Mouse (Mus musculus): ENCODE data around the gene Mdh2. TPM values are rescaled to one million over a fixed set of nuclear protein-coding genes. Genes with fewer than 3 reads are reported as not detected.
A peak's percentile ranks its signal among the peaks of the same experiment; 100 is the strongest.

The Mdh2 gene
- polyA plus RNA-seq, 1 experiment from 2014 or later, result 625 TPM

GRCm38 (mm10) chr5:135793996-135794858 is 15.9 kb downstream of the Mdh2 start:
- ATAC-seq (replicated peaks; ENCODE audit: low FRiP score) (peak; percentile 56), DNase-seq (ENCODE audit: low spot score) (peak; percentile 84)
- Histone ChIP-seq H3K4me1 (replicated peaks; ENCODE audit: control insufficient read depth, insufficient read depth, low read length) (0 out of 2 replicates have a peak, but pooled peaks cover 2% of the 10 kb centered on the region), H3K27me3 (replicated peaks; ENCODE audit: control insufficient read depth, insufficient read depth, low read length) (no peaks in the 10 kb centered on the region), H3K9ac (ENCODE audit: low read depth, low read length) (0 out of 2 replicates have a peak overlapping the region, but pooled peaks have one; percentile 31), H3K4me3 (ENCODE audit: low read depth, low read length) (peak overlapping the region; percentile 20; the same call in 1 of the 2 replicates), H3K36me3 (ENCODE audit: control insufficient read depth, insufficient read depth, low read length) (peaks cover 24% of the 10 kb centered on the region), H3K27ac (ENCODE audit: low read depth, low read length) (no peak overlapping the region), H3K9me3 (ENCODE audit: control insufficient read depth, low read length) (no peaks in the 10 kb centered on the region), H3K4me2 (peak overlapping the region; percentile 56)
- 16% methylated on average over 20 of the region's 20 CpGs for WGBS

GRCm38 (mm10) chr5:135794859-135795181 is 16.5 kb downstream of the Mdh2 start:
- WGBS, result 11% methylated on average over 5 of the region's 5 CpGs
- 0 out of 2 replicates have a peak, but pooled peaks cover 2% of the 10 kb centered on the region for H3K4me1 ChIP-seq (replicated peaks; ENCODE audit: control insufficient read depth, insufficient read depth, low read length)
- no peaks in the 10 kb centered on the region for H3K9me3 ChIP-seq (ENCODE audit: control insufficient read depth, low read length)
- peaks cover 18% of the 10 kb centered on the region for H3K36me3 ChIP-seq (ENCODE audit: control insufficient read depth, insufficient read depth, low read length)
- no peak overlapping the region for H3K9ac ChIP-seq (ENCODE audit: low read depth, low read length)
- no peak overlapping the region for H3K27ac ChIP-seq (ENCODE audit: low read depth, low read length)
- ATAC-seq (replicated peaks; ENCODE audit: low FRiP score) (no peak; the same call in 1 of the 2 replicates), DNase-seq (ENCODE audit: low spot score) (no peak)
- H3K27me3 ChIP-seq (replicated peaks; ENCODE audit: control insufficient read depth, insufficient read depth, low read length), result no peaks in the 10 kb centered on the region
- H3K4me2 ChIP-seq, result peak overlapping the region; percentile 56
- H3K4me3 ChIP-seq (ENCODE audit: low read depth, low read length), result peak overlapping the region; percentile 13; the same call in 1 of the 2 replicates

GRCm38 (mm10) chr5:135799746-135800145 is 21.5 kb downstream of the Mdh2 start:
- H3K4me3 ChIP-seq (ENCODE audit: low read depth, low read length), result no peak overlapping the region
- no peak overlapping the region for H3K4me2 ChIP-seq
- no peak overlapping the region for H3K9ac ChIP-seq (ENCODE audit: low read depth, low read length)
- no peaks in the 10 kb centered on the region for H3K4me1 ChIP-seq (replicated peaks; ENCODE audit: control insufficient read depth, insufficient read depth, low read length)
- H3K36me3 ChIP-seq (ENCODE audit: control insufficient read depth, insufficient read depth, low read length), result no peaks in the 10 kb centered on the region
- 43% methylated on average over 4 of the region's 4 CpGs for WGBS
- peaks cover 8% of the 10 kb centered on the region; the same call in 1 of the 2 replicates for H3K27me3 ChIP-seq (replicated peaks; ENCODE audit: control insufficient read depth, insufficient read depth, low read length)
- ATAC-seq (replicated peaks; ENCODE audit: low FRiP score) (no peak), DNase-seq (ENCODE audit: low spot score) (no peak)
- H3K27ac ChIP-seq (ENCODE audit: low read depth, low read length), result no peak overlapping the region
- H3K9me3 ChIP-seq (ENCODE audit: control insufficient read depth, low read length), result no peaks in the 10 kb centered on the region

- no peaks in the 10 kb centered on the region for H3K9me3 ChIP-seq (ENCODE audit: control insufficient read depth, low read length)
- H3K27ac ChIP-seq (ENCODE audit: low read depth, low read length), result no peak overlapping the region
- H3K4me2 ChIP-seq, result no peak overlapping the region
- no peaks in the 10 kb centered on the region for H3K4me1 ChIP-seq (replicated peaks; ENCODE audit: control insufficient read depth, insufficient read depth, low read length)
- no peak overlapping the region for H3K4me3 ChIP-seq (ENCODE audit: low read depth, low read length)
- 10% methylated on average over 6 of the region's 6 CpGs for WGBS
- peaks cover 10% of the 10 kb centered on the region; the same call in 1 of the 2 replicates for H3K27me3 ChIP-seq (replicated peaks; ENCODE audit: control insufficient read depth, insufficient read depth, low read length)
- DNase-seq (ENCODE audit: low spot score), result no peak
- H3K36me3 ChIP-seq (ENCODE audit: control insufficient read depth, insufficient read depth, low read length), result no peaks in the 10 kb centered on the region
- H3K9ac ChIP-seq (ENCODE audit: low read depth, low read length), result no peak overlapping the region
- no peak for ATAC-seq (replicated peaks; ENCODE audit: low FRiP score)
Measured at GRCm38 (mm10) chr5:135800927-135801326, 22.6 kb downstream of the Mdh2 start.

GRCm38 (mm10) chr5:135802641-135803040 is 24.4 kb downstream of the Mdh2 start:
- Histone ChIP-seq H3K4me2 (no peak overlapping the region), H3K36me3 (ENCODE audit: control insufficient read depth, insufficient read depth, low read length) (no peaks in the 10 kb centered on the region), H3K27ac (ENCODE audit: low read depth, low read length) (no peak overlapping the region), H3K9ac (ENCODE audit: low read depth, low read length) (no peak overlapping the region), H3K4me3 (ENCODE audit: low read depth, low read length) (no peak overlapping the region), H3K4me1 (replicated peaks; ENCODE audit: control insufficient read depth, insufficient read depth, low read length) (no peaks in the 10 kb centered on the region), H3K9me3 (ENCODE audit: control insufficient read depth, low read length) (no peaks in the 10 kb centered on the region), H3K27me3 (replicated peaks; ENCODE audit: control insufficient read depth, insufficient read depth, low read length) (peaks cover 10% of the 10 kb centered on the region; the same call in 1 of the 2 replicates)
- WGBS, result 80% methylated on average over 8 of the region's 8 CpGs
- ATAC-seq (replicated peaks; ENCODE audit: low FRiP score) (no peak), DNase-seq (ENCODE audit: low spot score) (no peak)

GRCm38 (mm10) chr5:135803135-135803534 is 24.9 kb downstream of the Mdh2 start:
- ATAC-seq (replicated peaks; ENCODE audit: low FRiP score) (no peak), DNase-seq (ENCODE audit: low spot score) (no peak)
- peaks cover 10% of the 10 kb centered on the region; the same call in 1 of the 2 replicates for H3K27me3 ChIP-seq (replicated peaks; ENCODE audit: control insufficient read depth, insufficient read depth, low read length)
- 57% methylated on average over 4 of the region's 4 CpGs for WGBS
- H3K9me3 ChIP-seq (ENCODE audit: control insufficient read depth, low read length), result no peaks in the 10 kb centered on the region
- no peaks in the 10 kb centered on the region for H3K4me1 ChIP-seq (replicated peaks; ENCODE audit: control insufficient read depth, insufficient read depth, low read length)
- H3K4me3 ChIP-seq (ENCODE audit: low read depth, low read length), result no peak overlapping the region
- no peak overlapping the region for H3K9ac ChIP-seq (ENCODE audit: low read depth, low read length)
- no peak overlapping the region for H3K4me2 ChIP-seq
- no peaks in the 10 kb centered on the region for H3K36me3 ChIP-seq (ENCODE audit: control insufficient read depth, insufficient read depth, low read length)
- H3K27ac ChIP-seq (ENCODE audit: low read depth, low read length), result no peak overlapping the region

- no peak for DNase-seq (ENCODE audit: low spot score)
- Histone ChIP-seq H3K36me3 (ENCODE audit: control insufficient read depth, insufficient read depth, low read length) (no peaks in the 10 kb centered on the region), H3K27ac (ENCODE audit: low read depth, low read length) (no peak overlapping the region), H3K4me3 (ENCODE audit: low read depth, low read length) (no peak overlapping the region), H3K9ac (ENCODE audit: low read depth, low read length) (no peak overlapping the region), H3K4me2 (no peak overlapping the region), H3K9me3 (ENCODE audit: control insufficient read depth, low read length) (no peaks in the 10 kb centered on the region), H3K27me3 (replicated peaks; ENCODE audit: control insufficient read depth, insufficient read depth, low read length) (peaks cover 10% of the 10 kb centered on the region; the same call in 1 of the 2 replicates), H3K4me1 (replicated peaks; ENCODE audit: control insufficient read depth, insufficient read depth, low read length) (no peaks in the 10 kb centered on the region)
- no peak for ATAC-seq (replicated peaks; ENCODE audit: low FRiP score)
- 67% methylated on average over 4 of the region's 4 CpGs for WGBS
Measured at GRCm38 (mm10) chr5:135803676-135804075, 25.4 kb downstream of the Mdh2 start.

GRCm38 (mm10) chr5:135804735-135805134 is 26.5 kb downstream of the Mdh2 start:
- Histone ChIP-seq H3K4me1 (replicated peaks; ENCODE audit: control insufficient read depth, insufficient read depth, low read length) (no peaks in the 10 kb centered on the region), H3K36me3 (ENCODE audit: control insufficient read depth, insufficient read depth, low read length) (no peaks in the 10 kb centered on the region), H3K4me3 (ENCODE audit: low read depth, low read length) (no peak overlapping the region), H3K9me3 (ENCODE audit: control insufficient read depth, low read length) (no peaks in the 10 kb centered on the region), H3K4me2 (no peak overlapping the region), H3K27ac (ENCODE audit: low read depth, low read length) (no peak overlapping the region), H3K9ac (ENCODE audit: low read depth, low read length) (no peak overlapping the region), H3K27me3 (replicated peaks; ENCODE audit: control insufficient read depth, insufficient read depth, low read length) (peaks cover 10% of the 10 kb centered on the region; the same call in 1 of the 2 replicates)
- 65% methylated on average over 2 of the region's 2 CpGs for WGBS
- DNase-seq (ENCODE audit: low spot score) (no peak), ATAC-seq (replicated peaks; ENCODE audit: low FRiP score) (no peak)

All from liver, embryonic 11.5 days (tissue).